8 mouse cellular contexts compared by ENCODE assay signal in genomic region chr14:20733041-20733951, GRCm38 (mm10). TPM values are rescaled to one million over a fixed set of nuclear protein-coding genes. Genes with fewer than 3 reads are reported as not detected.
A peak's percentile ranks its signal among the peaks of the same experiment; 100 is the strongest.
DNase-seq lines count a peak whose midpoint lies in the region; ATAC-seq and TF ChIP-seq lines count a peak whose summit lies in the region.

No protein-coding gene starts in this region.

- peak overlapping the region; percentile 95 for H3K27ac ChIP-seq in kidney, postnatal 0 days
- peak overlapping the region; percentile 67 to 87 for H3K27ac ChIP-seq in heart, embryonic 14.5 days (replicated peaks in 1 of 2; ENCODE audit: control insufficient read depth in 1 of 2, insufficient read depth in 1 of 2, low read depth in 2 of 2, low read length in 2 of 2)
- H3K27ac ChIP-seq in liver, embryonic 16.5 days (ENCODE audit: low read length): peak overlapping the region; percentile 86

- no peaks in the 10 kb centered on the region for H3K9me3 ChIP-seq in kidney, postnatal 0 days (replicated peaks; ENCODE audit: low read length)
- no peaks in the 10 kb centered on the region for H3K9me3 ChIP-seq in heart, embryonic 14.5 days (ENCODE audit: control insufficient read depth, low read length)
- H3K9me3 ChIP-seq in liver, embryonic 16.5 days (replicated peaks; ENCODE audit: control insufficient read depth, low read length): no peaks in the 10 kb centered on the region

- peak overlapping the region; percentile 96 for H3K9ac ChIP-seq in kidney, postnatal 0 days (ENCODE audit: low read depth, low read length)
- peak overlapping the region; percentile 95 for H3K9ac ChIP-seq in heart, embryonic 14.5 days (ENCODE audit: low read length)
- H3K9ac ChIP-seq in liver, embryonic 16.5 days (ENCODE audit: low read depth, low read length): peak overlapping the region; percentile 91

- ATAC-seq in kidney, postnatal 0 days (replicated peaks; ENCODE audit: low FRiP score, low read depth): 0 out of 2 replicates have a peak, but pooled peaks have one; percentile 1
- ATAC-seq in heart, embryonic 14.5 days (ENCODE audit: insufficient number of reproducible peaks, insufficient read depth, low FRiP score, low read depth): no peak
- ATAC-seq in liver, embryonic 16.5 days (ENCODE audit: low read depth): peak; percentile 25
- no peak for ATAC-seq in frontal cortex, adult (ENCODE audit: low TSS enrichment)

- peak overlapping the region; percentile 88 for H3K4me2 ChIP-seq in kidney, postnatal 0 days (ENCODE audit: low read length)
- H3K4me2 ChIP-seq in heart, embryonic 14.5 days (ENCODE audit: low read length): peak overlapping the region; percentile 81
- H3K4me2 ChIP-seq in liver, embryonic 16.5 days (ENCODE audit: low read depth, low read length): peak overlapping the region; percentile 77

- no peak for DNase-seq in kidney, postnatal 0 days (ENCODE audit: low spot score)
- DNase-seq in kidney, postnatal 4 days: no peak
- DNase-seq in brain, adult 2 months (ENCODE audit: low read depth, low spot score): peak; percentile 41
- DNase-seq in yolk sac, embryonic 10.5 days (ENCODE audit: low spot score): peak; percentile 57
- no peak for DNase-seq in adrenal gland, postnatal 4 days (ENCODE audit: low spot score in 2 of 2)

- H3K36me3 ChIP-seq in kidney, postnatal 0 days (ENCODE audit: insufficient read depth, low read length): peaks cover 29% of the 10 kb centered on the region
- peaks cover 72% of the 10 kb centered on the region for H3K36me3 ChIP-seq in heart, embryonic 14.5 days (ENCODE audit: control insufficient read depth, insufficient read depth, low read length)
- peaks cover 17% of the 10 kb centered on the region for H3K36me3 ChIP-seq in liver, embryonic 16.5 days (ENCODE audit: control insufficient read depth, insufficient read depth)

- WGBS in kidney, postnatal 0 days: 46% methylated on average over 12 of the region's 12 CpGs
- WGBS in heart, embryonic 14.5 days: 41% methylated on average over 12 of the region's 12 CpGs
- 15% methylated on average over 12 of the region's 12 CpGs for WGBS in liver, embryonic 16.5 days (ENCODE audit: insufficient replicate concordance)

- H3K4me1 ChIP-seq in kidney, postnatal 0 days (replicated peaks; ENCODE audit: insufficient read depth, low read length): no peaks in the 10 kb centered on the region; the same call in 1 of the 2 replicates
- H3K4me1 ChIP-seq in heart, embryonic 14.5 days (ENCODE audit: control insufficient read depth in 2 of 2, insufficient read depth in 2 of 2, low read length in 2 of 2): peaks cover 13 to 28% of the 10 kb centered on the region in 2 experiments
- peaks cover 32% of the 10 kb centered on the region for H3K4me1 ChIP-seq in liver, embryonic 16.5 days (ENCODE audit: control insufficient read depth, low read depth, low read length)

- H3K4me3 ChIP-seq in kidney, postnatal 0 days (replicated peaks; ENCODE audit: low read depth, low read length): peak overlapping the region; percentile 87
- peak overlapping the region; percentile 78 to 86 for H3K4me3 ChIP-seq in heart, embryonic 14.5 days (ENCODE audit: control insufficient read depth in 1 of 2, insufficient read depth in 1 of 2, low read depth in 1 of 2, low read length in 2 of 2)
- peak overlapping the region; percentile 84 for H3K4me3 ChIP-seq in liver, embryonic 16.5 days (ENCODE audit: low read depth, low read length)

- no peaks in the 10 kb centered on the region for H3K27me3 ChIP-seq in kidney, postnatal 0 days (ENCODE audit: insufficient read depth, low read length)
- H3K27me3 ChIP-seq in heart, embryonic 14.5 days (ENCODE audit: control insufficient read depth, insufficient read depth, low read length): no peaks in the 10 kb centered on the region
- H3K27me3 ChIP-seq in liver, embryonic 16.5 days (ENCODE audit: control insufficient read depth, insufficient read depth, low read depth, low read length): no peaks in the 10 kb centered on the region

- TF ChIP-seq CTCF in kidney, postnatal 0 days (IDR thresholded peaks at IDR 0.05; ENCODE audit: low read depth): no peak

RNA-seq across cellular contexts. Expression of gene Ndst2, which starts 1.1 kb away (rescaled TPM):
- 18.2 and 19.3 TPM in 2 replicates for polyA plus RNA-seq in kidney, postnatal 0 days (2015; fragmentation: Nextera tagmentation; extraction: Ambion mirVana)
- polyA plus RNA-seq in heart, embryonic 14.5 days (2014; fragmentation: Nextera tagmentation; extraction: Ambion mirVana): 16.8 and 20.9 TPM in 2 replicates
- 14.5 and 16.7 TPM in 2 replicates for polyA plus RNA-seq in liver, embryonic 16.5 days (2015; fragmentation: Nextera tagmentation; extraction: Ambion mirVana)
- total RNA-seq in adrenal gland, postnatal 4 days (2021): 10 to 100 TPM; 46.4 to 49.0 TPM

RNA-seq across cellular contexts. Expression of gene Zswim8, which starts 25.9 kb away (rescaled TPM):
- 20.2 and 20.6 TPM in 2 replicates for polyA plus RNA-seq in kidney, postnatal 0 days (2015; fragmentation: Nextera tagmentation; extraction: Ambion mirVana)
- polyA plus RNA-seq in heart, embryonic 14.5 days (2014; fragmentation: Nextera tagmentation; extraction: Ambion mirVana): 21.7 and 25.4 TPM in 2 replicates
- polyA plus RNA-seq in liver, embryonic 16.5 days (2015; fragmentation: Nextera tagmentation; extraction: Ambion mirVana): 6.1 and 6.3 TPM in 2 replicates
- total RNA-seq in adrenal gland, postnatal 4 days (2021): 100 to 1,000 TPM; 136 to 151 TPM

RNA-seq across cellular contexts. Expression of gene Chchd1, which starts 30.5 kb away (rescaled TPM):
- 195 and 223 TPM in 2 replicates for polyA plus RNA-seq in kidney, postnatal 0 days (2015; fragmentation: Nextera tagmentation; extraction: Ambion mirVana)
- polyA plus RNA-seq in heart, embryonic 14.5 days (2014; fragmentation: Nextera tagmentation; extraction: Ambion mirVana): 216 and 225 TPM in 2 replicates
- 80.3 and 86.5 TPM in 2 replicates for polyA plus RNA-seq in liver, embryonic 16.5 days (2015; fragmentation: Nextera tagmentation; extraction: Ambion mirVana)
- total RNA-seq in adrenal gland, postnatal 4 days (2021): 10 to 100 TPM; 76.1 to 88.5 TPM

RNA-seq across cellular contexts. Expression of gene Fut11, which starts 38.5 kb away (rescaled TPM):
- polyA plus RNA-seq in kidney, postnatal 0 days (2015; fragmentation: Nextera tagmentation; extraction: Ambion mirVana): 21.6 and 22.4 TPM in 2 replicates
- polyA plus RNA-seq in heart, embryonic 14.5 days (2014; fragmentation: Nextera tagmentation; extraction: Ambion mirVana): 16.5 and 17.8 TPM in 2 replicates
- 5.0 and 5.4 TPM in 2 replicates for polyA plus RNA-seq in liver, embryonic 16.5 days (2015; fragmentation: Nextera tagmentation; extraction: Ambion mirVana)
- total RNA-seq in adrenal gland, postnatal 4 days (2021): 10 to 100 TPM; 25.9 to 26.1 TPM

RNA-seq across cellular contexts. Expression of gene Sec24c, which starts 59.2 kb away (rescaled TPM):
- 57.3 and 62.8 TPM in 2 replicates for polyA plus RNA-seq in kidney, postnatal 0 days (2015; fragmentation: Nextera tagmentation; extraction: Ambion mirVana)
- 69.2 and 75.7 TPM in 2 replicates for polyA plus RNA-seq in heart, embryonic 14.5 days (2014; fragmentation: Nextera tagmentation; extraction: Ambion mirVana)
- polyA plus RNA-seq in liver, embryonic 16.5 days (2015; fragmentation: Nextera tagmentation; extraction: Ambion mirVana): 36.5 and 46.0 TPM in 2 replicates
- 100 to 1,000 TPM; 137 to 140 TPM for total RNA-seq in adrenal gland, postnatal 4 days (2021)

Comparison
In these comparisons a context has a peak if more than half of its experiments do, and no peak if none do; other contexts are left out.
1. ATAC-seq: peak in kidney, postnatal 0 days (single experiment) and liver, embryonic 16.5 days (single experiment); none in heart, embryonic 14.5 days (single experiment) and frontal cortex, adult (single experiment).
2. DNase-seq: peak in brain, adult 2 months (single experiment) and yolk sac, embryonic 10.5 days (single experiment); none in kidney, postnatal 0 days (single experiment), kidney, postnatal 4 days (0 of 2) and adrenal gland, postnatal 4 days (0 of 2).
3. Peak in every context shown above with its lines, with median percentiles within 50 percentile points of each other: H3K27ac ChIP-seq, H3K4me2 ChIP-seq, H3K4me3 ChIP-seq and H3K9ac ChIP-seq.